Mouse (Mus musculus): ENCODE measurements around the gene Tfeb. TPM values are rescaled to one million over a fixed set of nuclear protein-coding genes. Genes with fewer than 3 reads are reported as not detected.

Tfeb gene
- total RNA-seq, 2 experiments from 2014 or later, result 6.7 to 9.4 TPM

DNA sequence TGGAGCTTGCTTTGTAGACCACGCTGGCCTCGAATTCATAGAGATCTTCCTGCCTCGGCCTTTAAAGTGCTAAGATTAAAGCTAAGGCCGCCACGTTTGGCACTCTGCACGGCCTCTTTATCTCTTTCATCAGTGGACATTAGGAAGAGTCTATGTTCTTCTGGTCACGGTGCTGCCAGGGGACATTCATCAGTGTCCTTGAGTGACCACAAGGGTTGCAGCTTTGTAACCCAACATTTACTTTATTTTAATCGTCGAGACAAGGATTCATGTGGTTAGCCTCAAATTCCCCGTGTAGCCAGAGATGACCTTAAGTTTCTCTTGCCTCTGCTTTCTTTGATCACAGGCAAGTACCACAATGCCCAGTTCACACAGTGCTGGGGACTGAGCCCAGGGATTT lies 43.6 kb downstream of the Tfeb start:
- ATAC-seq (replicated peaks; ENCODE audit: low FRiP score, poor library complexity, severe bottlenecking), result no peak

DNA sequence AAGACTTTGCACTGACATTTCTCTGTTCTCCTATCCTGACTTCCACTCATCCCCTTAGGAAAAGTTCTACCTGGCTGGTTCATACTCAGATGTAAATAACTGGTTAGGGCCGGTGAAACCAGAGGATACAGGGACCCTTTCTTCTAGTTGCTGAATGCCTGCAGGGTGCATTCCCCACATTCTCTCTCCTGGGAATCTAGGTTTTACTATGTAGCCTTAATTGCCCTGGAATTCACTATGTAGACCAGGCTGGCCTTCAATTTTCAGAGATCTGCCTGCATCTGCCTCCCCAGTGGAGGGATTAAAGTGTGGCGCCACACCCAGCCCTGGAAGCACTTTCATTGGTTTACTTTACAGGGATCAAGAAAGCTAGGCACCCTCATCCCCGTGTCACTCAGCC lies 45.7 kb downstream of the Tfeb start:
- no peak for ATAC-seq (replicated peaks; ENCODE audit: low FRiP score, poor library complexity, severe bottlenecking)

DNA sequence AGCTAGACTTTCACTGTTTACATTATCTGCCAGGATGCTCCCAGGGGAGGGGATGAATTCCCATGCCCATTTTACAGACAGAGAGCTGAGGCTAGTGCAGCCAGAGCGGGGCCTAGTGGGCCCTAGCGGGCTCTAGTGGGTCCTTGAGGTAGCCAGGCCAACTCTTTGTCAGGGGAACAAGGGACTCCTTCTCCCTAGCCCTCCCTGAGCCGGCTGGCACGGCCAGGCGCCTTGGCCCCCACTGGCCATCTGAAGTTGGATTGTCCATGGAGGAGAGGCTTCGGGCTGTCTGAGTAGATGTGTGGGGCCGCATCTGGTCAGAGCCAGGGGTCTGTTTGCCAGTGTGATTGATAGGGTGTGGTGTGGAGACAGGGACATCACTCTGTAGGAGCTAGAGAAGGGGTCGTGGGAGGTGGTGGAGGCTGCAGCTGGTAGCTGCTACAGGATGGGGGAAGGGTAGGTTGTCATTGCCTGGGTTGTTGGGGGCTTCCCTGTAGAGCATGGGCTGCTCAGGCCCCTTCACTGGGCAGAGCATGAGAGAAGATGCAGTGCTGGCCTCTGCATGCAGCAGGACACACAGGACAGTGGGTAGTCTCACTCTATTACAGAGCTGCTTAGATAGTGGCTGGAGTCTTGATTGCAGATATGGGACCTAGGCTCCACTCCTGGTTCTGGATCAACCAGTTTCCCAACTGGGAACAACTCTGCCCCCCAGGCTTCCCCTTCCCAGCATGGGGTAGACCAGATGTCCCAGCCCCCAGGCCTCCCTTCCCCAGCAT lies 46.8 kb downstream of the Tfeb start:
- no peak for ATAC-seq (replicated peaks; ENCODE audit: low FRiP score, poor library complexity, severe bottlenecking)

GRCm38 (mm10) chr17:47784411-47784810 lies 47.6 kb downstream of the Tfeb start:
- no peak for ATAC-seq (replicated peaks; ENCODE audit: low FRiP score, poor library complexity, severe bottlenecking)

GRCm38 (mm10) chr17:47787632-47788031 lies 50.8 kb downstream of the Tfeb start:
- ATAC-seq (replicated peaks; ENCODE audit: low FRiP score, poor library complexity, severe bottlenecking), result no peak

GRCm38 (mm10) chr17:47788306-47788705 lies 51.5 kb downstream of the Tfeb start:
- no peak for ATAC-seq (replicated peaks; ENCODE audit: low FRiP score, poor library complexity, severe bottlenecking)

DNA sequence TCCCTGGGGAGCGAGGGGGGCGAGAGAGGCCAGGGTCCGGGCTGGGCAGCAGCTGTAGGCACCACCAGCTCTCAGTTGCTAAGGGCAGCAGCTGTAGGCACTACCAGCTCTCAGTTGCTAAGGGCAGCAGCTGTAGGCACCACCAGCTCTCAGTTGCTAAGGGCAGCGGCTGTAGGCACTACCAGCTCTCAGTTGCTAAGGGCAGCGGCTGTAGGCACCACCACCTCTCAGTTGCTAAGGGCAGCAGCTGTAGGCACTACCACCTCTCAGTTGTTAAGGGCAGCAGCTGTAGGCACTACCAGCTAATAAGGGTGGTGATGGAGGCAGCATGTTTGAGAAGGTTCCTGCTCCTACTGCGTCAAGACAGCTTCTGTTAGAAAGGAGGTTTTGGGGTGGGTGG lies 52.2 kb downstream of the Tfeb start:
- no peak for ATAC-seq (replicated peaks; ENCODE audit: low FRiP score, poor library complexity, severe bottlenecking)

- no peak for ATAC-seq (replicated peaks; ENCODE audit: low FRiP score, poor library complexity, severe bottlenecking)
Observed at GRCm38 (mm10) chr17:47792098-47792863, 55.5 kb downstream of the Tfeb start.

GRCm38 (mm10) chr17:47793377-47793776 lies 56.5 kb downstream of the Tfeb start:
- peak; percentile 70 for ATAC-seq (replicated peaks; ENCODE audit: low FRiP score, poor library complexity, severe bottlenecking)

DNA sequence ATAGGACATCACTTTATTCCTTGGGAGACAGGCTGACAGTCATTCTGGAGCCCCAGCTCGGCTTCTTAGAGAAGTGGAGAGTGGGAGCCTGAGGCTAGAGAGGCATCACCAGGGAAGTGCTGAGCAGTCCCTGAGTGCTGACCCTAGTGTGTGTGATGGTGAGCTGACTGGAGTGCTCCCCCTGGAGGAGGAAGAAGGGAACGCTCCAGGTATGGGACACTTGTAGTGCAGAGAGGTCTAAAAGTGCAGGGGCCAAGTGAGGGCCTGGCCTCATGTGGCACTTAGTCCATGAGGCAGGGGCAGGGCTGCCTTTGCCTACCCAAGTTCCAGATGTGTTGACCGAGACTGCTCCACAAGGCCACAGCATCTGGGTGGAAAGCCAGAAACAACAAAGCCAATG lies 58.6 kb downstream of the Tfeb start:
- peak; percentile 74 for ATAC-seq (replicated peaks; ENCODE audit: low FRiP score, poor library complexity, severe bottlenecking)

DNA sequence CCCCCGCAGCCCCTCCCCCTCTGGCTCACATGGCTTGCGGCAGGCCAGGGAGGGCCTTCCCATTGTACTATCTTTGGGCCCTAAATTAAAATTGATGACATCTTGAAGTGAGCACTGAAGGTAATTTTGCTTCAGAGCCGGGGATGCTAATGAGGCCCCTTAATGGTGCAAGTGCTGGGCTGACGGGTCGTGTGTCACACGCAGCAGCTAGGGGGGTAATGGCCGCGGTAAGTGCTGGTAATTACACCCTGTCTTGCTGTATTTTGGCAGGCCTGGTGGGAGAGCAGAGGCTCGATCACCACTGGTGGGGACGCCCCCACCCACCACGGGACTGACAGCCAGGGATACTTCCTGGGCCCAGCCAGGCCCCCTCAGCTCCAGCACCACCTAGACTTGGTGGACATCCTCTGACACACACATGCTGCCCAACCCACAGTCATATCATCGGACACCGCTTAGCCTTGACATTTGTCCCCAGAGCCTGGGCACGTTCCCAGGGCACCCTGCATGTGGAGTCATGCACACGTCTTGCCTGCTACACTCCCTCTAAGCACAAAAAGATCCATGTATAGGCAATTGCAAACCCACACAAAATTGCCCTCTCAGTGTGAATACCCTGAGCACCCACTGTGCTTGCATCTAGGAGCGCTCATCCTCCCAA lies 59.5 kb downstream of the Tfeb start:
- no peak for ATAC-seq (replicated peaks; ENCODE audit: low FRiP score, poor library complexity, severe bottlenecking)

- no peak for ATAC-seq (replicated peaks; ENCODE audit: low FRiP score, poor library complexity, severe bottlenecking)
Observed at GRCm38 (mm10) chr17:47796968-47797367, 60.1 kb downstream of the Tfeb start.

- no peak for ATAC-seq (replicated peaks; ENCODE audit: low FRiP score, poor library complexity, severe bottlenecking)
Observed at GRCm38 (mm10) chr17:47797383-47797782, 60.6 kb downstream of the Tfeb start.

DNA sequence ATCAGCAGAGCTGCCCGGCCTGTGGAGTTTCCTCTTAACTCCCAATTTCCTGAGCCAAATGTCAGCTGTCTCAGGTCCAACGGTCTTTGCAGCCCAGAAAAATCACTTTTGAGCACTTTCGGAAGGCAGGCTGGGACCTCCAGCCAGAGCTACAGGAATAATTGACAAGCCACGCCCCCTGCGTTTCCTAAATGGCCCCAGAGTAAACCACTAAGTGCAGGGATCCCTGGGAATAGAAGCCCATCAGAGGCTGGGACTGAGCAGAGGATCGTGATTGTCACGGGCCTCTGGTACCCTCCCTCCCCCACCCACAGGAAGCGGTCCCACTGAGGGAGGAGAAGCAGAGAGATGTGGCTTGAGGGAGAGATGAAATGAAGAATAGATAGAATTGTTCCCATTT lies 66.0 kb downstream of the Tfeb start:
- ATAC-seq (replicated peaks; ENCODE audit: low FRiP score, poor library complexity, severe bottlenecking), result no peak

- no peak for ATAC-seq (replicated peaks; ENCODE audit: low FRiP score, poor library complexity, severe bottlenecking)
Observed at GRCm38 (mm10) chr17:47803662-47804061, 66.8 kb downstream of the Tfeb start.

DNA sequence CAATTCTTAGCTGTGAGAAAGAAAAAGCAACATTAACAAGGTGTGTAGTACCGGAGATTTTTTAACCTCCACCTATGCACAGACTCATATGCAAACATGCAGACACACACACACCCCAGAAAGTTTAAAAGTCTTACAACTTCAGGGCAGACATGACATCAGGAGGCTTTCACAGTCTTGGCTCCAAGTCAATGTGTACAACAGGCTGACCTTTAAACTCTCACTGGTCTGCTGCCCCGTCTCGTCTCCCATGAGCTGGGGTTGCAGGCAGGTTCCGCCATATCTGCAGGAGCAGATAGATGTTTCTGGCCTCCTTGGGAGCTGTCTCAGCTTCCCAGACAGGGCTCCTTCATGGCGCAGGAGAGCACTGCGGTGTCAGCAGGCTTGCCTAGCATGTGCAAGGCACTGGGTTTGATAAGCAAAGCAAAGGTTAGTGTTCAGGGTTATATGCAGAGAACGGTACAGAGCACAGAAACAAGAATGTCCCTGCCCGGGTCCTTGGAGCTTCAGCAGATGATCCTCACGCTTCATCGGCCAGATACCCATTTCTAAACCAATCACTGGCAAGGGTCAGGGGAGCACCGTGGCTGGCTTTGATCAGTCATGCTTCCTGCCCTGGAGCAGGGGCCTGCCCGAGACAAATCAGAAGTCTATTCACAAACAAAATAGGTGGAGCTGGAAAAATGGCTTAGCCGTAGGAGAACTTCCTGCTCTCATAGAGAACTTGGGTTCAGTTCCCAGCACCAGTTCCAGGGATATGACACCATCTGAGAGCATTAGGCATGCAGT lies 68.4 kb downstream of the Tfeb start:
- no peak for ATAC-seq (replicated peaks; ENCODE audit: low FRiP score, poor library complexity, severe bottlenecking)

- ATAC-seq (replicated peaks; ENCODE audit: low FRiP score, poor library complexity, severe bottlenecking), result no peak
Observed at GRCm38 (mm10) chr17:47806230-47806629, 69.4 kb downstream of the Tfeb start.

DNA sequence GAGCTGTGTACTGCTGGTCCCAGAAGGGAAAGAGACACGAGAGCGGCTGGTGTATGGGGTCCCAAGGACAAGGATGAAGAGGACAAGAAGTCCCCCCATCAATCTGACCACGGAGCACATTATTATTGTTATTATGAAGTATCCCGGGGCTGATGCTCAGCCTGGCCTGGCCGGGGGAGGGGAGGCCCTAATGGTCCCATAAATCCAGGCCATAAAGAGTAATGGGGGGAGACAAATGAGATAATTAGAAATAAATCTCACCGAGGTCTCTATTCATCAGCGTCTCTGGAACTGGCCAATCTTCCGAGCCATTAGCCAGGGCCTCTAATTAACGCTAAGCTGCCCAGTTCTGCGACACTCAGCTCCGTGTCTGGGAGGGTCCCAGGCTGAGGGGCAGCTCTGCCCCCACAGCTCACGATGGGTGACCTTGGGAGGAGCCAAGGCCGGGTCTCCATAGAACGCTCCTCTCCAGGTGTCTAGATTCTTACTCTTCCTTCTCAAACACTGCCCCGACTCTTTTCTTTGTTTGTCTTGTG lies 74.5 kb downstream of the Tfeb start:
- ATAC-seq (replicated peaks; ENCODE audit: low FRiP score, poor library complexity, severe bottlenecking), result no peak

DNA sequence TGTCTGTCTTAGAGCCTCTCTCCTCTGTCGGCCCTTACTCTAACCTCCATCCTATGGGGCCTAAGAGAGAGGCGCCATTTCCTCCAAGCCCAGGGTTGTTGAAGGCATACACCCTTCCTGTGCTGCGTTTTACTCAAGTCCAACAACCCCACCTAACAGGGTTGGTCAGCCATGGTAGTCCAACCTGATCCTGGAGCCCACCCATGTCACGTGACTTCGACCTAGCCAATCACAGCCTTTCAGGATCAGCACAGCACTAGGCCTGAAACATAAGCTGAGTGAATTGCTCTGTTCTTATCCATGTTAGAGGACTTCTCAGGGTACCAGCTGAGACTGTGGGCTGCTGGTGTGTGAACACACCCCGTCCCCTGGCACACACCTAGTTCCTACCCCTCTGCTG lies 75.4 kb downstream of the Tfeb start:
- ATAC-seq (replicated peaks; ENCODE audit: low FRiP score, poor library complexity, severe bottlenecking), result no peak

DNA sequence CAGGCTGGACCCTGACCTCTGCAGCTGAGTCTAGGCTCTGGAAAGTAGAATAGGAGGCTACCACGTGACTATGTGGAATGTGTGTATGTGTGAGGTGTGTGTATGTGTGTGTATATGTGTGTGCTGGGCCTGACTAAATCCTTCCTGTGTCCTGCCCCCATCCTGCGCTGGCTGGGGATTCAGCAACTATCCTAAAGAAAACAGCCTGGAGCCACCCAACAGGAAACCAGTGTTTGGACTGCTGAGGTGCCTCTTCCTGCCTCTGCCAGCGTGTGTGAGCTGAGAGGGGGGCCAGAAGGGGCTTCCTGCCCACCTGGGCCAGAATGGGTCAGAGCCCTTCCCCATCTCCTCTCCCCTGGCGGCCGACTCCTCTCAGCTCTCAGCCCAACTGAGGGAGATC lies 76.8 kb downstream of the Tfeb start:
- ATAC-seq (replicated peaks; ENCODE audit: low FRiP score, poor library complexity, severe bottlenecking), result no peak

All from erythroblast, adult 5-6 weeks (primary cell).